Mouse (Mus musculus): ENCODE data around the gene Mfsd13b.

Gene Mfsd13b

GRCm38 (mm10) chr7:121044251-121044650 lies 61.9 kb downstream of the Mfsd13b start:
- no peak for DNase-seq (ENCODE audit: low read depth)

GRCm38 (mm10) chr7:121045671-121046453 lies 63.6 kb downstream of the Mfsd13b start:
- no peak for DNase-seq (ENCODE audit: low read depth)

GRCm38 (mm10) chr7:121047624-121048023 lies 65.3 kb downstream of the Mfsd13b start:
- no peak for DNase-seq (ENCODE audit: low read depth)

- no peak for DNase-seq (ENCODE audit: low read depth)
These were observed 70.8 kb downstream of the Mfsd13b start for GRCm38 (mm10) chr7:121053071-121053470.

GRCm38 (mm10) chr7:121059477-121060218 lies 77.3 kb downstream of the Mfsd13b start:
- DNase-seq (ENCODE audit: low read depth) = no peak

- DNase-seq (ENCODE audit: low read depth) = no peak
These were observed 82.0 kb downstream of the Mfsd13b start for GRCm38 (mm10) chr7:121064309-121064708.
